Mouse (Mus musculus) yolk sac, embryonic 10.5 days (tissue): ENCODE measurements at regions not wholly inside any gene's neighbourhood (a gene's known extent, or its start where the extent isn't known, plus 50 kb on each side); places are given as distances from the start of the nearest gene placed in this dataset.

ENCODE experiments used
- DNase-seq: peaks from one replicate; pipeline ENCODE4 v3.0.0-alpha.2; 2017; ENCODE audit warnings: low spot score

GRCm38 (mm10) chr10:37079535-37079934 is 59.2 kb downstream of the Marcks start:
- DNase-seq = no peak

DNA sequence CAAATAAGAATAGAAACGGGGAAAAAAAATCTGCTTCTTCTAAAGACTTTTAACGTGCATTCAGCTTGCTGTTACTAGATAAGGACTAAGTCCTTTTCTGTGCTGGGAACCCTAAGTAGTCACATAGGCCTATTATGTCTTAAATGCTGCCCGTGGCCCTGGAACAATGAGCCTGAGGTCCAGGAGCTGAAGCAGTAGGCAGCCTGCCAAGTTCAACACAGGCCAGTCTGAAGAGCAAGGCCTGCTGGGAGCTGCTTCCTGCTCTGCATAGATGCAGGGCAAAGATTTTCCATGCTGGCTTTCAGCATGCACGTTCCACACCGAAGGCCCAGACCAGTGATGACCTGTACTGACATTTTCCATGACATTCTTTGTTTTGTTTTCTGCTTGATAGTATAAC is 60.3 kb downstream of the Marcks start:
- DNase-seq = peak; percentile 22

DNA sequence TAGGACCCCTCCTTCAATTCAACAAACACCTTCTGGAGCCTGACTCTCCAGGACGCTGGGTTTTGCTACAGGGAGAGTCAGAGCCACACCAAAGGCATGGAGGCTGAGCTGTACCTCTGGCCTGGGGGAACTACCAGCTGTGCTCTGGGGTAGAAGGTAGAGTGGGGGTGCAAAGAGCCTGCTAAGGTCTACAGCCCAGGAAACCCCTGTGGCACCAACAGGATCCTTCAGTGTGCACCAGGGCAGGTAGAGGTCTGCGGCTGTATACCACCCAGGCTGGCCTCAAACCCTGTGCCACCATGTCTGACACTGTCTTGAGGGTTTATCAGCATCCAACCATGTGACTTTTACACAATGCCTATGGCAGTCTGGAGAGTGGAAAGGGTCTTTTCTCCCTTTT is 61.0 kb downstream of the Marcks start:
- no peak for DNase-seq

DNA sequence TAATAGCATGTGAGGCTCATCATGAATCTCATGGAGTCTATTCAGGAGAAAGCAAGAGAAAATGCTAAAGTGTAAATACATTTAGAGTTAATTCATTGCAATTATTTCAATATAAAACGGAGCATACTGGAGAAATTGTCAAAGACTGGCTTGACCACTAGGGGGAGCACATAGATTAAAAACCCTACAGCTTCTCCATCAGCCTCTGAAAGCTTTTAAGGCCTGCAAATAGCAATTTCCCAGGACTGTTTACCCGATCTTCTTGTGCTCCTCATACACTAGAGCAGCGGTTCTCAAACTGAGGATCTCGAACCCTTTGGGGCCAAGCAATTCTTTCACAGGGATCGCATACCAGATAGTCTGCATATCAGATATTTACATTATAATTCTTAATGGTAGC is 65.9 kb downstream of the Marcks start:
- DNase-seq = peak; percentile 31

- DNase-seq = no peak
Observed at GRCm38 (mm10) chr10:37072061-37072460, 66.7 kb downstream of the Marcks start.

GRCm38 (mm10) chr10:37071420-37071819 is 67.3 kb downstream of the Marcks start:
- DNase-seq = no peak
